Mouse (Mus musculus) Patski (cell line): Measurements from ENCODE around the gene Rtkn2. TPM values are rescaled to one million over a fixed set of nuclear protein-coding genes. Genes with fewer than 3 reads are reported as not detected.

ENCODE experiments used
- ATAC-seq: fragments of 100-300 bp; one replicate; pipeline ENCODE4 v1.8.0; 2021
- CTCF ChIA-PET: fragments of 350-600 bp; sonication (Branson Sonifier 250); formaldehyde crosslinking; loops from one replicate; lab custom pipeline; 2022; ENCODE audit warnings: inconsistent platforms; lab: Charles Lee
- POLR2A ChIA-PET: fragments of 350-600 bp; sonication (Branson Sonifier 250); formaldehyde crosslinking; loops from one replicate; lab custom pipeline; 2022; ENCODE audit warnings: antibody characterized with exemption, inconsistent platforms; lab: Charles Lee
- DNase-seq: peaks from one replicate; pipeline ENCODE4 v3.0.0-alpha.2; 2011; ENCODE audit warnings: low read depth, low spot score
- H3K27me3 ChIP-seq: fragments of 371-371 bp; one replicate; pipeline ENCODE4 v1.5.1; 2021
- CTCF ChIP-seq: fragments of 100-300 bp; IDR thresholded peaks from one replicate; pipeline ENCODE4 v1.5.1; 2021
- in situ Hi-C: fragments of 300-500 bp; cut with MboI; formaldehyde crosslinking; loops from 3 replicates; pipeline ENCODE4 v1.11.1; 2018; ENCODE audit warnings: low pct_unique_long_range_greater_than_20kb, mixed read lengths
- polyA plus RNA-seq: library from polyadenylated mRNA; unstranded; gene quantifications from one replicate; pipeline ENCODE4 v1.2.3, GENCODE M21; 2021

The Rtkn2 gene
- polyA plus RNA-seq, 1 experiment from 2014 or later, result 3.2 TPM

GRCm38 (mm10) chr10:68100506-68100905, 121.1 kb downstream of the Rtkn2 start:
- in situ Hi-C loops, result no loop called here
- POLR2A ChIA-PET, result interaction anchor here (1.1 kb wide), 1 partner anchor 17 kb away, joined by 3 read pairs; no protein-coding TSS in a partner anchor
- no peak for DNase-seq
- H3K27me3 ChIP-seq, result no peaks in the 10 kb centered on the region
- no peak for TF ChIP-seq CTCF
- no peak for ATAC-seq
- CTCF ChIA-PET, result no interaction called here

- CTCF ChIA-PET, result no interaction called here
- ATAC-seq (no peak), DNase-seq (no peak)
- no peak for TF ChIP-seq CTCF
- in situ Hi-C loops, result no loop called here
- POLR2A ChIA-PET, result interaction anchor here (1.1 kb wide), 1 partner anchor 16 kb away, joined by 3 read pairs; no protein-coding TSS in a partner anchor
- no peaks in the 10 kb centered on the region for H3K27me3 ChIP-seq
Measured at GRCm38 (mm10) chr10:68101251-68101650, 121.9 kb downstream of the Rtkn2 start.

- no peak for ATAC-seq
- ChIA-PET POLR2A (interaction anchor here (0.6 kb wide), 1 partner anchor 12 kb away, joined by 5 read pairs; no protein-coding TSS in a partner anchor), CTCF (interaction anchor here (1.2 to 1.8 kb wide), 2 partner anchors 9 to 10 kb away, joined by 3 read pairs; no protein-coding TSS in a partner anchor)
- DNase-seq, result no peak
- no peak for TF ChIP-seq CTCF
- no peaks in the 10 kb centered on the region for H3K27me3 ChIP-seq
- in situ Hi-C loops, result no loop called here
Measured at GRCm38 (mm10) chr10:68102566-68102965, 123.2 kb downstream of the Rtkn2 start.

GRCm38 (mm10) chr10:68103078-68103855, 123.9 kb downstream of the Rtkn2 start:
- ATAC-seq (no peak), DNase-seq (no peak)
- TF ChIP-seq CTCF, result no peak
- CTCF ChIA-PET, result interaction anchor here (1.8 kb wide), 1 partner anchor 10 kb away, joined by 3 read pairs; no protein-coding TSS in a partner anchor
- POLR2A ChIA-PET, result no interaction called here
- in situ Hi-C loops, result no loop called here
- no peaks in the 10 kb centered on the region for H3K27me3 ChIP-seq

GRCm38 (mm10) chr10:68103988-68104387, 124.6 kb downstream of the Rtkn2 start:
- ChIA-PET POLR2A (no interaction called here), CTCF (no interaction called here)
- no peak for TF ChIP-seq CTCF
- in situ Hi-C loops, result no loop called here
- H3K27me3 ChIP-seq, result no peaks in the 10 kb centered on the region
- ATAC-seq, result no peak
- DNase-seq, result no peak

GRCm38 (mm10) chr10:68104481-68104880, 125.1 kb downstream of the Rtkn2 start:
- ChIA-PET POLR2A (no interaction called here), CTCF (no interaction called here)
- TF ChIP-seq CTCF, result no peak
- DNase-seq (no peak), ATAC-seq (no peak)
- H3K27me3 ChIP-seq, result no peaks in the 10 kb centered on the region
- in situ Hi-C loops, result no loop called here

GRCm38 (mm10) chr10:68104881-68105781, 125.8 kb downstream of the Rtkn2 start:
- TF ChIP-seq CTCF, result no peak
- no peak for DNase-seq
- POLR2A ChIA-PET, result interaction anchor here (1.1 kb wide), 1 partner anchor 16 kb away, joined by 3 read pairs; no protein-coding TSS in a partner anchor
- no peaks in the 10 kb centered on the region for H3K27me3 ChIP-seq
- CTCF ChIA-PET, result no interaction called here
- ATAC-seq, result no peak
- in situ Hi-C loops, result no loop called here

GRCm38 (mm10) chr10:68106351-68106950, 127.1 kb downstream of the Rtkn2 start:
- TF ChIP-seq CTCF, result no peak
- CTCF ChIA-PET, result no interaction called here

GRCm38 (mm10) chr10:68107716-68108115, 128.3 kb downstream of the Rtkn2 start:
- DNase-seq, result no peak
- H3K27me3 ChIP-seq, result no peaks in the 10 kb centered on the region
- ChIA-PET POLR2A (no interaction called here), CTCF (interaction anchor here (0.9 kb wide), 1 partner anchor 35 kb away, joined by 3 read pairs; no protein-coding TSS in a partner anchor)
- ATAC-seq, result no peak
- in situ Hi-C loops, result no loop called here
- no peak for TF ChIP-seq CTCF

More at GRCm38 (mm10) chr10:68106351-68106950, 127.1 kb downstream of the Rtkn2 start:
- in situ Hi-C loops, result no loop called here
- DNase-seq (no peak), ATAC-seq (no peak)
- POLR2A ChIA-PET, result interaction anchor here (1.1 kb wide), 1 partner anchor 18 kb away, joined by 3 read pairs; no protein-coding TSS in a partner anchor
- no peaks in the 10 kb centered on the region for H3K27me3 ChIP-seq

Other genes with a start within 250 kb of the Rtkn2 start
- 1.1 TPM for gene Zfp365, start 66.9 kb upstream of the Rtkn2 start, polyA plus RNA-seq